Mouse (Mus musculus) fat pad, adult 2 months (tissue): Measurements from ENCODE around the gene Btla.

Source experiments
- DNase-seq: peaks from one replicate; pipeline ENCODE4 v3.0.0-alpha.2; 2011; ENCODE audit warnings: low read depth, low spot score; ENCODE audit errors: extremely low read depth

Gene Btla

DNA sequence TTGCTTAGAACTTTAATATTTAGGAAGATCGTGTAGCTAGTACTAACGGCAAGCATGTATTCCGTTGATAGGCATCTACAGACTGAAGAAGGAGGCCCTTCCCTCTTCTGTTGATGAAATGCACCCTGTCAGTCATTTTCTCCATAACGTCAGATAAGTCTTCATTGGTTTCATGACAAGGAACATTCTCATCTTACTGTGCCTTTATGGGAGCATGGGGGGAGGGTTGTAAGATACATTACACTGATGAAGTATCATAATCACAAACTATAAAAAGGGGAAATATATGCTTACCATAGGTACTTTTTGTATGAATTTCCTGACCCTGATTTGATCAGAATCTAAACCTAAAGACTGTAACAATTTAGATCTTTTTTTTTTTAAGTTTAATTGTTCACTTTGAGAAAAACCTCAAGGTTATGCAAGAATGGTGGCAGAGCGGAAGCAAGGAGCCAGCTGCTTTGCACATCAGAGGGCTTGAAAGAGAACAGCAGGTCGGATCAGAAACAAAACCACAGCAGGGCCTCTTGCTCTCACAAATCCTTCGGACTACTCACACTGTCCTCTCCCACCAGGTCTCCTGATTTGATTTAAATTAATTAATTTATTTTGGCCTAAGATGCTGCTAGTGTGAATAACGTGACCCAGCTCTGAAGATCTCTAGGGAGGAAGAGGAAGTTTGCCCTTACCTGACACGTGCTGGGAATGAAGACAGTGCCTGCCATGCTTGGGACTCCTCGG is at the start of gene Btla:
TSS of gene Btla (plus strand) at position 668 of the 741 bp plus-strand sequence.
- DNase-seq = no peak

DNA sequence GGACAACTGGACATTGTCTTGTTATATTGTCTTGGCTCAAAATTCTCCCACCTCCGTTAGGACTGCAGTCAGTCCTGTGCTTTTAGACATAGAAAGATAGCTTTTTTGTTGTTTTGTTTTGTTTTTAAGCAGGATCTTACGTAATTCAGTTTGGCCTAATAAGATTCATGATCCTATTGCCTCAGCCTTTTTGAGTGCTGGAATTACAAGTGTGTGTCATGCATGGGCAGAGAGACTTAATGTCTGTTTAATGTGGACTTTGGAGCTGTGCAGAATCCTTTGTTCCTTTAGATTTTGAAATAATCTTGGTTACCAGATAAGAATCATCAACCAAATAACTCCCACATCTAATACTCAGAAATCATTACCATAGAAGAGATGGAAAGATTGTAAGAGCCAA is 45.6 kb upstream of the Btla start:
- DNase-seq = peak; percentile 80

- no peak for DNase-seq
Measured at GRCm38 (mm10) chr16:45181824-45182223, 42.3 kb upstream of the Btla start.

GRCm38 (mm10) chr16:45192613-45193012 is 31.5 kb upstream of the Btla start:
- DNase-seq = no peak

DNA sequence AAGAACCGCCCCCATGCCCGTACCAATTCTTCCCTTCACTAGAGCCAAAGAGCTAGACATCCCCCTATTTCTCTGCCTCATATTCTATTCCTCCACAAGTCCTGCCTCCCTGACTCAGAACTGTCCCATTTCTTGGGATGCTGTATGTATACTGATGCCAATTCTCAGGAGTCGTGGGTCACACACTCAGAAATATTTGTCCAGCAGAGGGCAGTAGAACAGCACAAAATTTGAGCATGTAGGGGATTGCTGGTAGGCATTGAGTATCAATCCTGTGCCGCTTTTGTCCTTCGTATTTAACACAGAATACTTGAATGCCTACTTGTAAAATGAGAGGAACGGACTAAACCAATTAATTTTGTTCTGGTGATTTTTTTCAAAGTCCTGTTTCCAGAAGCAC is 27.3 kb upstream of the Btla start:
- DNase-seq = no peak

DNA sequence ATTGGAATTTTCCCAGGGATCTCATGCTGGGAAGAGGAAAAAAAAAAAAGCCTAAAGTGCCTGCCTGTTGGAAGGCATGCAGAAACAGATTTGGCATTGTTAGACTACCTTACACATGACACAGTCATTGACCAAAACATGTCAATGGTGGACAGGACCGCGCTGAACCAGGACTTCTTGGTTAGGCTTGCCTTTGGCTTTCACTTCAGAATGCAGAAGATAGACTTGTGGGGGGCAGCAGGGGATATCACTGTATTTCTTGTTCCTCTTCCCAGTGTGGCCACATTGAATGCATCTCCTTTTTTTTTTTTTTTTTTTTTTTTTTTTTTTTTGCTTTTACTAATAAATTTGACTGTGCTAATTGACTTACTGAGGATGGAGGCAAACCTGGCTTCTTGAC is 22.7 kb upstream of the Btla start:
- DNase-seq = no peak

- DNase-seq = no peak
Measured at GRCm38 (mm10) chr16:45204438-45204837, 19.7 kb upstream of the Btla start.

GRCm38 (mm10) chr16:45204859-45205670 is 19.1 kb upstream of the Btla start:
- no peak for DNase-seq

DNA sequence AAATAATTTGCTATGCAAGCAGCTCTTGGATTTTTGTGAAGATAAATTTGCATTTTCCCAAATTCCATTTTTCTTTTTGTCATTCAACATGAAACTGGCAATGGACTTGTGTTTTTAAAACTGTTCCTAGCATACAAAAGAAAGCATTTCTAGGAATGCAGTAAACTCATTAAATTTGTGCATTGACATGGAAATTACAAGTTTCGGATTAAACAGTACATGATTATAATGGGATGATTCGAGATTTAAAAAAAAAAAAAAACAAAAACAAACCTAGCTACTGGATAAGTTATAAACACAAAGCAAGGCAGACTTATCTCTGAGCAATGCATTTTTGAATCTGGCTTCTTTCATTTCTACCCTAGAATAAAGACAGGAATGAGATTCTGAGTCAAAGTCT is 2.1 kb upstream of the Btla start:
- DNase-seq = no peak

DNA sequence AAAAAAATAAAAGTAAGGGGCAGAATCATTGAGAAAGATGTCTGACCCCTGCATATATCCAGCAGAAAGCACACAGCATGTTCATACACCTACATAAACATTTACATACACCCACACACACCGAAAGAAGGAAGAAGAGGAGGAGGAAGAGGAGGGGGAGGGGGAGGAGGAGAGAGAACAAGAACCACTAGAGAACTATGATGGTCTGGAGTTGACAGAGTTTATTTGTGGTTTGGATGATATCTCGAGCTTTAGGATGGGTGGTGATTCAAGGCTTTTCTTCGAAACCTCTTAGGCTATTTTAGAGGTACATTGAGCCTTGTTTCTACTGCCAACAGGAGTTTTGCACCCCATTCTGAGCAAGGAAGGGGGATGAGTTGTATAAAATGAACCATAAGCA is 1.3 kb upstream of the Btla start:
- DNase-seq = no peak

GRCm38 (mm10) chr16:45224431-45225008 is 405 bp downstream of the Btla start:
- DNase-seq = no peak

- DNase-seq = no peak
Measured at GRCm38 (mm10) chr16:45227002-45227401, 2.9 kb downstream of the Btla start.

GRCm38 (mm10) chr16:45231296-45231695 is 7.2 kb downstream of the Btla start:
- no peak for DNase-seq

DNA sequence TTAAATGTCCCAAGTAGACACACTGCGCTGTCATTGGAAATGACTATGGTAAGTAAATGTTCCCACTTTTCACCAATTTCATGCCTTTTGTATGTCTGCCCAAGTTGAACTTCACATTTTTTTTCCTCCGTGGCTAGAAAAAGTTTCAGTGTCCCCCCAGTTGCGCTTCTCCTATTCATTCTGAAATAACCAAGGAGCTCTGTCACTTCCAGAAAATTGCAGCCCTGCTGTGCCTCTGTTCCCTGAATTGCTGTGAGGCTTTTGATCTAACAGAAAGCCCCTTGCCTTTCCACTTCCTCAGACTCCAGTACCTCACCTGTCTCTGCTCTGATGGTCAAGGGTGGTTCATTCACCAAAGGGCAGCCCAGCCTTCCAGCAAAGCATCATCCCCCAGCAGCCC is 8.9 kb downstream of the Btla start:
- no peak for DNase-seq

- no peak for DNase-seq
Measured at GRCm38 (mm10) chr16:45242700-45243099, 18.6 kb downstream of the Btla start.

- no peak for DNase-seq
Measured at GRCm38 (mm10) chr16:45244930-45245472, 20.9 kb downstream of the Btla start.

GRCm38 (mm10) chr16:45249761-45250160 is 25.6 kb downstream of the Btla start:
- DNase-seq = no peak

- DNase-seq = no peak
Measured at GRCm38 (mm10) chr16:45250317-45250716, 26.2 kb downstream of the Btla start.

- DNase-seq = no peak
Measured at GRCm38 (mm10) chr16:45251773-45252413, 27.8 kb downstream of the Btla start.

GRCm38 (mm10) chr16:45255183-45255861 is 31.2 kb downstream of the Btla start:
- no peak for DNase-seq

GRCm38 (mm10) chr16:45256895-45257294 is 32.8 kb downstream of the Btla start:
- DNase-seq = no peak
